Mouse (Mus musculus) thymus, adult 2 months (tissue): Measurements from ENCODE around the gene Hyal5.

Experiments used
- CTCF ChIP-seq: fragments of 200-500 bp; IDR thresholded peaks from 2 replicates; pipeline ENCODE4 v1.5.1; 2012; ENCODE audit warnings: mild to moderate bottlenecking, control low read depth, low read length, moderate library complexity, borderline replicate concordance; ENCODE audit not compliant: control insufficient read depth, poor library complexity, insufficient read depth; ENCODE audit errors: extremely low read depth
- POLR2A ChIP-seq: fragments of 200-500 bp; IDR thresholded peaks from 2 replicates; pipeline ENCODE4 v1.6.1; 2012; ENCODE audit warnings: mild to moderate bottlenecking, low read length, control low read depth, moderate library complexity; ENCODE audit not compliant: control insufficient read depth, poor library complexity, insufficient read depth; ENCODE audit errors: extremely low read depth

GRCm38 (mm10) chr6:24857697-24858096, at the start of gene Hyal5:
- TF ChIP-seq CTCF (no peak), POLR2A (no peak)
